ENCODE assay signal across 13 mouse cellular contexts in the genomic region with DNA sequence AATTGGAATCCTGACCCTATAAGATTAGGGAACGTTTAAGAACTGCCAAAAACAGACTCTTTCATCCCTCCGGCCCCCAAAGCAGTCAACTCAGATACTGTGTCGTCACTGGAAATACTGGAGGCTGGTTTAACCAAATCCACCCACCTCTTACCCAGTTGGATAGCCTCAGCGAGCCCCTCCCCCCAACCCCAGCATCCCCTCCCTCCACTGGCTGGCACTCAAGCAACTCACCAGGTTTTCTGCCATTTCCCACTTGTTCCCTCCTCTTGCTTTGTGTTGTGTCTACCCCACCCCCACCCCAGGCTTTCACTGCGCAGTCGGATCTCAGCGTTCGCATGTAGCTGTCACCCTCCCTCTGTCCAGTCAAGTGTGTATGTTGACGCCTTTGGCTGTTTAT.
A peak's percentile ranks its signal among the peaks of the same experiment; 100 is the strongest.
DNase-seq lines count a peak whose midpoint lies in the region; ATAC-seq lines count a peak whose summit lies in the region.
"Had no signal": no experiment of that assay in that cellular context is flagged by ENCODE, and none has a peak within 500 bp of the region (broad histone marks: within the 10 kb centered on the region; RNA-seq: fewer than 3 reads in every experiment).

No protein-coding gene starts in this region.

- 42% methylated on average over 9 of the region's 9 CpGs for WGBS in kidney, embryonic 14.5 days
- WGBS in kidney, embryonic 15.5 days = 45% methylated on average over 9 of the region's 9 CpGs
- 47% methylated on average over 9 of the region's 9 CpGs for WGBS in embryonic facial prominence, embryonic 10.5 days
- WGBS in forebrain, embryonic 14.5 days = 25% methylated on average over 9 of the region's 9 CpGs
- WGBS in midbrain, embryonic 14.5 days = 32% methylated on average over 9 of the region's 9 CpGs

- ATAC-seq in kidney, embryonic 14.5 days (ENCODE audit: low FRiP score, low TSS enrichment) = peak; percentile 28; the same call in 1 of the 2 replicates
- ATAC-seq in kidney, embryonic 15.5 days (replicated peaks; ENCODE audit: low FRiP score) = no peak
- no peak for ATAC-seq in forebrain, embryonic 14.5 days
- ATAC-seq in midbrain, embryonic 14.5 days (ENCODE audit: low FRiP score, low TSS enrichment) = no peak
- ATAC-seq: CD4-positive, CD25-positive, alpha-beta regulatory T cell, adult 4 months had no signal

- no peaks in the 10 kb centered on the region for H3K36me3 ChIP-seq in kidney, embryonic 14.5 days (ENCODE audit: control insufficient read depth, insufficient read depth, low read length)
- no peaks in the 10 kb centered on the region for H3K36me3 ChIP-seq in kidney, embryonic 15.5 days
- no peaks in the 10 kb centered on the region for H3K36me3 ChIP-seq in embryonic facial prominence, embryonic 10.5 days (replicated peaks)
- H3K36me3 ChIP-seq in forebrain, embryonic 14.5 days (ENCODE audit: control insufficient read depth, insufficient read depth, low read length) = no peaks in the 10 kb centered on the region
- H3K36me3 ChIP-seq in midbrain, embryonic 14.5 days (ENCODE audit: control insufficient read depth, insufficient read depth, low read length) = no peaks in the 10 kb centered on the region
- H3K36me3 ChIP-seq: lung, embryonic 15.5 days had no signal

- no peak overlapping the region for H3K4me3 ChIP-seq in kidney, embryonic 14.5 days (ENCODE audit: low read length)
- H3K4me3 ChIP-seq in kidney, embryonic 15.5 days (replicated peaks) = no peak overlapping the region
- no peak overlapping the region for H3K4me3 ChIP-seq in embryonic facial prominence, embryonic 10.5 days
- no peak overlapping the region for H3K4me3 ChIP-seq in forebrain, embryonic 14.5 days (ENCODE audit: low read depth, low read length)
- no peak overlapping the region for H3K4me3 ChIP-seq in midbrain, embryonic 14.5 days (replicated peaks; ENCODE audit: low read depth, low read length)
- H3K4me3 ChIP-seq: layer of hippocampus, adult 2 months; lung, embryonic 15.5 days had no signal

- H3K27me3 ChIP-seq in kidney, embryonic 14.5 days (ENCODE audit: control insufficient read depth, insufficient read depth, low read length) = no peaks in the 10 kb centered on the region
- H3K27me3 ChIP-seq in kidney, embryonic 15.5 days = no peaks in the 10 kb centered on the region
- no peaks in the 10 kb centered on the region for H3K27me3 ChIP-seq in embryonic facial prominence, embryonic 10.5 days (replicated peaks; ENCODE audit: low read depth, poor library complexity, severe bottlenecking)
- H3K27me3 ChIP-seq in forebrain, embryonic 14.5 days (replicated peaks; ENCODE audit: control insufficient read depth, insufficient read depth, low read length) = no peaks in the 10 kb centered on the region
- H3K27me3 ChIP-seq in midbrain, embryonic 14.5 days (ENCODE audit: control insufficient read depth, insufficient read depth, low read length) = no peaks in the 10 kb centered on the region
- H3K27me3 ChIP-seq: lung, embryonic 15.5 days had no signal

- no peak overlapping the region for H3K4me2 ChIP-seq in kidney, embryonic 14.5 days (replicated peaks; ENCODE audit: low read depth, low read length)
- H3K4me2 ChIP-seq in kidney, embryonic 15.5 days = no peak overlapping the region
- no peak overlapping the region for H3K4me2 ChIP-seq in forebrain, embryonic 14.5 days (ENCODE audit: low read length)
- H3K4me2 ChIP-seq in midbrain, embryonic 14.5 days (ENCODE audit: low read length) = no peak overlapping the region
- H3K4me2 ChIP-seq: lung, embryonic 15.5 days had no signal

- H3K9ac ChIP-seq in kidney, embryonic 14.5 days (ENCODE audit: low read depth, low read length) = no peak overlapping the region
- H3K9ac ChIP-seq in kidney, embryonic 15.5 days = no peak overlapping the region
- no peak overlapping the region for H3K9ac ChIP-seq in forebrain, embryonic 14.5 days (ENCODE audit: low read length)
- H3K9ac ChIP-seq in midbrain, embryonic 14.5 days (replicated peaks; ENCODE audit: low read length) = no peak overlapping the region
- H3K9ac ChIP-seq: lung, embryonic 15.5 days had no signal

- DNase-seq in embryonic facial prominence, embryonic 10.5 days (ENCODE audit: low spot score) = peak; percentile 42
- DNase-seq in forebrain, embryonic 14.5 days (ENCODE audit: low spot score) = peak; percentile 30
- peak; percentile 5 for DNase-seq in midbrain, embryonic 14.5 days
- no peak for DNase-seq in left cerebral cortex, adult 18-20 months (ENCODE audit: low spot score in 2 of 2)
- DNase-seq in lung, postnatal 36 days = no peak
- DNase-seq: cerebellum, adult 8-10 months; kidney, adult 11 months; thymus, adult 18-20 months had no signal

- no peaks in the 10 kb centered on the region for H3K9me3 ChIP-seq in kidney, embryonic 14.5 days (ENCODE audit: control insufficient read depth, low read length)
- H3K9me3 ChIP-seq in kidney, embryonic 15.5 days (replicated peaks) = no peaks in the 10 kb centered on the region
- no peaks in the 10 kb centered on the region for H3K9me3 ChIP-seq in embryonic facial prominence, embryonic 10.5 days
- no peaks in the 10 kb centered on the region for H3K9me3 ChIP-seq in forebrain, embryonic 14.5 days (replicated peaks; ENCODE audit: control insufficient read depth, low read length)
- H3K9me3 ChIP-seq in midbrain, embryonic 14.5 days (ENCODE audit: control insufficient read depth, low read length) = no peaks in the 10 kb centered on the region
- H3K9me3 ChIP-seq: lung, embryonic 15.5 days had no signal

- H3K27ac ChIP-seq in kidney, embryonic 14.5 days (ENCODE audit: low read depth, low read length) = no peak overlapping the region
- H3K27ac ChIP-seq in kidney, embryonic 15.5 days = no peak overlapping the region
- H3K27ac ChIP-seq in embryonic facial prominence, embryonic 10.5 days (replicated peaks) = no peak overlapping the region
- no peak overlapping the region for H3K27ac ChIP-seq in forebrain, embryonic 14.5 days (ENCODE audit: low read depth, low read length)
- no peak overlapping the region for H3K27ac ChIP-seq in midbrain, embryonic 14.5 days (replicated peaks; ENCODE audit: low read depth, low read length)
- H3K27ac ChIP-seq: layer of hippocampus, adult 2 months; lung, embryonic 15.5 days had no signal

- no peaks in the 10 kb centered on the region for H3K4me1 ChIP-seq in kidney, embryonic 14.5 days (ENCODE audit: control insufficient read depth, insufficient read depth, low read length)
- no peaks in the 10 kb centered on the region for H3K4me1 ChIP-seq in kidney, embryonic 15.5 days
- peaks cover 6% of the 10 kb centered on the region; the same call in 1 of the 2 replicates for H3K4me1 ChIP-seq in embryonic facial prominence, embryonic 10.5 days
- no peaks in the 10 kb centered on the region for H3K4me1 ChIP-seq in forebrain, embryonic 14.5 days (ENCODE audit: control insufficient read depth, insufficient read depth, low read length)
- H3K4me1 ChIP-seq in midbrain, embryonic 14.5 days (ENCODE audit: control insufficient read depth, insufficient read depth, low read length) = no peaks in the 10 kb centered on the region
- H3K4me1 ChIP-seq: lung, embryonic 15.5 days had no signal

Comparison
In these comparisons a context has a peak if more than half of its experiments do, and no peak if none do; other contexts are left out.
1. DNase-seq: peak in embryonic facial prominence, embryonic 10.5 days (single experiment), forebrain, embryonic 14.5 days (single experiment) and midbrain, embryonic 14.5 days (single experiment); none in left cerebral cortex, adult 18-20 months (0 of 2) and lung, postnatal 36 days (single experiment).